Mouse (Mus musculus) heart, embryonic 14.5 days (tissue): Measurements from ENCODE around the gene Tmem120b. TPM values are rescaled to one million over a fixed set of nuclear protein-coding genes. Genes with fewer than 3 reads are reported as not detected.
A peak's percentile ranks its signal among the peaks of the same experiment; 100 is the strongest.
"Not testable (repeated sequence)": the region's sequence is repeated elsewhere in the genome, so short reads cannot be mapped to it uniquely, and the experiment has no call there.

Experiments
- ATAC-seq: fragments of 200-750 bp; cut with Nextera tagmentation; 2 replicates; pipeline ENCODE4 v1.8.0; 2017; ENCODE audit warnings: low read depth, moderate TSS enrichment; ENCODE audit not compliant: insufficient number of reproducible peaks, insufficient read depth, low FRiP score
- H3K27ac ChIP-seq, 2 experiments: fragments of 200-500 bp in 1 of 2; fragments of 300-500 bp in 1 of 2; sonication (generic) in 1 of 2; replicated peaks in 1 of 2; 2 replicates each; pipeline ENCODE4 v1.5.1; 2012 to 2014; ENCODE audit warnings: low read depth in 2 of 2, low read length in 2 of 2, control low read depth in 1 of 2, mild to moderate bottlenecking in 1 of 2, mixed read lengths in 1 of 2; ENCODE audit not compliant: control insufficient read depth in 1 of 2, insufficient read depth in 1 of 2
- H3K27me3 ChIP-seq: fragments of 300-500 bp; sonication (generic); 2 replicates; pipeline ENCODE4 v1.6.1; 2014; ENCODE audit warnings: mild to moderate bottlenecking, low read length, control low read depth; ENCODE audit not compliant: control insufficient read depth, insufficient read depth
- H3K36me3 ChIP-seq: fragments of 300-500 bp; sonication (generic); 2 replicates; pipeline ENCODE4 v1.6.1; 2014; ENCODE audit warnings: mild to moderate bottlenecking, control low read depth, low read length, mixed read lengths; ENCODE audit not compliant: control insufficient read depth, insufficient read depth
- H3K4me1 ChIP-seq, 2 experiments: fragments of 200-500 bp in 1 of 2; fragments of 300-500 bp in 1 of 2; sonication (generic) in 1 of 2; 2 replicates each; pipeline ENCODE4 v1.6.1; 2012 to 2014; ENCODE audit warnings: low read length in 2 of 2, control low read depth in 1 of 2, mixed read lengths in 1 of 2; ENCODE audit not compliant: control insufficient read depth in 2 of 2, insufficient read depth in 2 of 2
- H3K4me2 ChIP-seq: fragments of 300-500 bp; sonication (generic); 2 replicates; pipeline ENCODE4 v1.6.1; 2014; ENCODE audit warnings: mild to moderate bottlenecking, low read length
- H3K4me3 ChIP-seq, 2 experiments: fragments of 200-500 bp in 1 of 2; fragments of 300-500 bp in 1 of 2; sonication (generic) in 1 of 2; 2 replicates each; pipeline ENCODE4 v1.5.1; 2012 to 2014; ENCODE audit warnings: low read length in 2 of 2, mild to moderate bottlenecking in 2 of 2, control low read depth in 1 of 2, low read depth in 1 of 2, moderate library complexity in 1 of 2; ENCODE audit not compliant: control insufficient read depth in 1 of 2, insufficient read depth in 1 of 2
- H3K9ac ChIP-seq: fragments of 300-500 bp; sonication (generic); 2 replicates; pipeline ENCODE4 v1.6.1; 2014; ENCODE audit warnings: mild to moderate bottlenecking, low read length
- H3K9me3 ChIP-seq: fragments of 300-500 bp; sonication (generic); 2 replicates; pipeline ENCODE4 v1.6.1; 2016; ENCODE audit warnings: low read length, control low read depth; ENCODE audit not compliant: control insufficient read depth
- WGBS: fragments of 180-500 bp; shearing (Covaris S2); extraction: QIAGEN DNeasy Blood & Tissue Kit; methylation state at CpG from one replicate; pipeline ENCODE4 v1.1.7; 2014; 5-methylcytosine and 5-hydroxymethylcytosine counted together
- polyA plus RNA-seq: library from polyadenylated mRNA; unstranded; fragments of >200 nt; fragmentation: Nextera tagmentation; extraction: Ambion mirVana; gene quantifications from 2 replicates; pipeline ENCODE4 v1.2.1, GENCODE M21; 2014

The Tmem120b gene
- polyA plus RNA-seq, 1 experiment from 2014 or later = 11.3 TPM

- not testable (repeated sequence) for H3K9ac ChIP-seq, H3K9me3 ChIP-seq, H3K27ac ChIP-seq, H3K4me3 ChIP-seq, ATAC-seq, H3K27me3 ChIP-seq, H3K4me2 ChIP-seq, H3K36me3 ChIP-seq
- peaks cover 10% of the 10 kb centered on the region in 2 experiments for H3K4me1 ChIP-seq
- WGBS = 75% methylated on average over 6 of the region's 6 CpGs
Observed at GRCm38 (mm10) chr5:123061402-123061749, 6.8 kb upstream of the Tmem120b start.

GRCm38 (mm10) chr5:123063141-123063540 lies 5.1 kb upstream of the Tmem120b start:
- Histone ChIP-seq H3K27me3 (no peaks in the 10 kb centered on the region), H3K9me3 (no peaks in the 10 kb centered on the region), H3K27ac (no peak overlapping the region), H3K9ac (no peak overlapping the region), H3K4me2 (no peak overlapping the region), H3K4me3 (no peak overlapping the region), H3K36me3 (no peaks in the 10 kb centered on the region), H3K4me1 (peaks cover 12 to 15% of the 10 kb centered on the region in 2 experiments)
- no peak for ATAC-seq
- WGBS = 90% methylated on average over 3 of the region's 3 CpGs

GRCm38 (mm10) chr5:123064207-123064606 lies 4.0 kb upstream of the Tmem120b start:
- Histone ChIP-seq H3K4me1 (peaks cover 9 to 10% of the 10 kb centered on the region in 2 experiments), H3K27ac (no peak overlapping the region), H3K9me3 (no peaks in the 10 kb centered on the region), H3K9ac (no peak overlapping the region), H3K36me3 (no peaks in the 10 kb centered on the region), H3K4me2 (no peak overlapping the region), H3K4me3 (no peak overlapping the region), H3K27me3 (no peaks in the 10 kb centered on the region)
- ATAC-seq = no peak
- WGBS = 29% methylated on average over 6 of the region's 6 CpGs

GRCm38 (mm10) chr5:123067395-123067995 lies 720 bp upstream of the Tmem120b start:
- Histone ChIP-seq H3K27me3 (no peaks in the 10 kb centered on the region), H3K36me3 (no peaks in the 10 kb centered on the region), H3K4me2 (peak overlapping the region; percentile 24; the same call in 1 of the 2 replicates), H3K9ac (no peak overlapping the region; the same call in 1 of the 2 replicates), H3K4me3 (no peak overlapping the region), H3K27ac (peak overlapping the region; percentile 80 to 84), H3K4me1 (0 out of 4 replicates have a peak, but pooled peaks cover 2 to 5% of the 10 kb centered on the region in 2 experiments), H3K9me3 (no peaks in the 10 kb centered on the region)
- 7% methylated on average over 6 of the region's 6 CpGs for WGBS
- ATAC-seq = peak; percentile 42; the same call in 1 of the 2 replicates

- H3K9ac ChIP-seq = no peak overlapping the region
Observed at GRCm38 (mm10) chr5:123068714-123069113, 499 bp downstream of the Tmem120b start.

GRCm38 (mm10) chr5:123075576-123076418 lies 7.6 kb downstream of the Tmem120b start:
- Histone ChIP-seq H3K4me3 (peak overlapping the region; percentile 56 to 91), H3K9me3 (peaks cover 4% of the 10 kb centered on the region; the same call in 1 of the 2 replicates), H3K4me2 (peak overlapping the region; percentile 99), H3K9ac (peak overlapping the region; percentile 86), H3K36me3 (no peaks in the 10 kb centered on the region), H3K4me1 (peaks cover 16 to 20% of the 10 kb centered on the region in 2 experiments), H3K27ac (peak overlapping the region; percentile 4 to 49), H3K27me3 (no peaks in the 10 kb centered on the region)
- WGBS = 6% methylated on average over 44 of the region's 45 CpGs
- peak; percentile 89 for ATAC-seq

More at GRCm38 (mm10) chr5:123068714-123069113, 499 bp downstream of the Tmem120b start:
- H3K4me2 ChIP-seq = no peak overlapping the region
- H3K27ac ChIP-seq = no peak overlapping the region
- 84% methylated on average over 2 of the region's 2 CpGs for WGBS
- 0 out of 4 replicates have a peak, but pooled peaks cover 2 to 5% of the 10 kb centered on the region in 2 experiments for H3K4me1 ChIP-seq
- no peaks in the 10 kb centered on the region for H3K9me3 ChIP-seq
- no peaks in the 10 kb centered on the region for H3K36me3 ChIP-seq
- H3K4me3 ChIP-seq = no peak overlapping the region
- no peaks in the 10 kb centered on the region for H3K27me3 ChIP-seq
- ATAC-seq = no peak

GRCm38 (mm10) chr5:123076419-123077281 lies 8.4 kb downstream of the Tmem120b start:
- Histone ChIP-seq H3K27ac (peak overlapping the region in 1 of 2 experiments; percentile 4; a peak in 1 of 4 replicates), H3K36me3 (no peaks in the 10 kb centered on the region), H3K4me3 (peak overlapping the region; percentile 56 to 91), H3K4me2 (peak overlapping the region; percentile 99), H3K4me1 (peaks cover 16 to 20% of the 10 kb centered on the region in 2 experiments), H3K9ac (peak overlapping the region; percentile 86), H3K9me3 (peaks cover 4% of the 10 kb centered on the region; the same call in 1 of the 2 replicates), H3K27me3 (no peaks in the 10 kb centered on the region)
- WGBS = under 1% methylated on average over 34 of the region's 35 CpGs
- ATAC-seq = peak; percentile 42; the same call in 1 of the 2 replicates
